ENCODE assay signal across 8 mouse cellular contexts in the genomic region with DNA sequence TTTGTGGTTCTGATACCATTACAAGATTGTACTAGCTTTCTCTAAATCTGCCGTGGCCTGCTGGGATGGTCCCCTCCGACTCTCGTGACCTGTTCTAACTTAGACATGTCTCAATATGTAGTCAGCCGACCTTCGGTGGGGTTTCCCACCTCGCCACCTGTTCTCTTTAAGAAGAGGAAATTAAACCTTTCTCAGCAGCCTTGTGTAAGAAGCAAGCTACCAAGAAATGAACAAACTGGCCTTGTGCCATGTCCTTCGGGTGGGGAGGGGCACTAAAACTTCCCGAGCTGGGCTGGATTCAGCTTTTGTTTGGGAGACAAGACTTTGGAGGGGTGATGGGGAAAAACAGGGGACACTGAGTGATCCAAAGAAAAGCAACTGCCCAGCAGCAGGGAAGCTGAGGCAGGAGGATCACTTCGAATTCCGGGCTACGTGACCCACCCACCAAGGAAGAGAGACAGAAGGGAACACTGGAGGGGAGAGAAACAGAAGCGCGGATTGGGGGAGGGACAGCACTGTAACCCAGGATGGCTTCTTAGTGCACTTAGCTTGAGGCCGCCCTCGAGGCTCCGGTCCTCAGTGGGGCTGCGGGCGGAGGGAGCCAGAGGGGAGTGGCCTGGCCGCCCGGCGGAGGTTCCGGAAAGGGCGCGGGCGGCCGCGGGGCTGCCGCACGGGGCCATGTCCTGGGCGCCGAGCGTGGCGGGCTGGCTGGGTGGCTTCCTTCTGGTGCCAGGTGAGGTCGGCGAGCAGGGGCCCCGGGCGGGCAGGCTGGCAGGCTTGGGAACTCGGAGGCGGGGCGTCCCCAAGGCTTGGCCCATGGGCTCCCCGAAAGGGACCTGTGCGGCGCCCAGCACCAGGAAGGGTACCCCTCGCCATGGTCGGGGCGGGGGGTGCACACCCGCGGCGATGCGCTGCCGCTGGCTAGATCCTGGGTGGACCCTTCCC. TPM values are rescaled to one million over a fixed set of nuclear protein-coding genes. Genes with fewer than 3 reads are reported as not detected.
DNase-seq lines count a peak whose midpoint lies in the region; ATAC-seq and TF ChIP-seq lines count a peak whose summit lies in the region.

Il10rb (plus strand) TSS at position 525 of the 945 bp plus-strand sequence.

- peak; percentile 86 for TF ChIP-seq EP300 in CH12.LX (IDR thresholded peaks at IDR 0.05; ENCODE audit: low read length)

- peak within 1 kb of the TSS; percentile 92 for H3K27ac ChIP-seq in CH12.LX (ENCODE audit: insufficient read depth, low read depth)
- no peak within 1 kb of the TSS; the same call in 1 of the 2 replicates for H3K27ac ChIP-seq in forebrain, embryonic 13.5 days
- H3K27ac ChIP-seq in heart, embryonic 16.5 days (ENCODE audit: low read length) = peak within 1 kb of the TSS; percentile 95
- peak within 1 kb of the TSS; percentile 4; the same call in 1 of the 2 replicates for H3K27ac ChIP-seq in neural tube, embryonic 14.5 days (ENCODE audit: low read depth, low read length)

- H3K9me3 ChIP-seq in CH12.LX (replicated peaks; ENCODE audit: low read length) = no peaks in the 10 kb centered on the region
- no peaks in the 10 kb centered on the region for H3K9me3 ChIP-seq in forebrain, embryonic 13.5 days (replicated peaks)
- H3K9me3 ChIP-seq in heart, embryonic 16.5 days (replicated peaks; ENCODE audit: control insufficient read depth, low read length) = no peaks in the 10 kb centered on the region
- no peaks in the 10 kb centered on the region for H3K9me3 ChIP-seq in neural tube, embryonic 14.5 days (ENCODE audit: control insufficient read depth, low read length)

- TF ChIP-seq POLR2A in CH12.LX (IDR thresholded peaks at IDR 0.05; ENCODE audit: low read depth, low read length) = peak; percentile 82
- peak; percentile 45; the same call in 1 of the 2 replicates for TF ChIP-seq POLR2A in lung, adult 2 months (IDR thresholded peaks at IDR 0.05; ENCODE audit: borderline replicate concordance, extremely low read depth, low read depth, low read length)

- H3K4me1 ChIP-seq in CH12.LX (ENCODE audit: control insufficient read depth in 1 of 2, insufficient read depth in 2 of 2) = peaks cover 20 to 73% of the 10 kb centered on the region in 2 experiments
- H3K4me1 ChIP-seq in forebrain, embryonic 13.5 days = peaks cover 14% of the 10 kb centered on the region
- H3K4me1 ChIP-seq in heart, embryonic 16.5 days (ENCODE audit: control insufficient read depth, insufficient read depth, low read length) = peaks cover 30% of the 10 kb centered on the region
- peaks cover 9% of the 10 kb centered on the region for H3K4me1 ChIP-seq in lung, adult 2 months (ENCODE audit: control insufficient read depth, insufficient read depth, low read length)
- no peaks in the 10 kb centered on the region; the same call in 1 of the 2 replicates for H3K4me1 ChIP-seq in neural tube, embryonic 14.5 days (ENCODE audit: control insufficient read depth, insufficient read depth, low read length)

- peak; percentile 89 for DNase-seq in CH12.LX (ENCODE audit: extremely low read depth)
- peak; percentile 47 for DNase-seq in c-Kit-positive CD71-negative TER-119-negative erythroid progenitor cells, embryonic 14.5 days (ENCODE audit: low read depth)
- DNase-seq in kidney, postnatal 25 days = peak; percentile 81 to 92
- DNase-seq in lung, adult 2 months = peak; percentile 79
- peak; percentile 62 for DNase-seq in testis, postnatal 14 days (ENCODE audit: low spot score)

- in situ Hi-C loops in CH12.LX (cut with MboI; ENCODE audit: low pct_ligation_motif_present, low pct_unique_long_range_greater_than_20kb, low sequenced_read_pairs) = no loop called here

- H3K9ac ChIP-seq in CH12.LX (ENCODE audit: insufficient read depth, low read depth) = peak within 1 kb of the TSS; percentile 88
- H3K9ac ChIP-seq in forebrain, embryonic 13.5 days = peak within 1 kb of the TSS; percentile 81
- peak within 1 kb of the TSS; percentile 98 for H3K9ac ChIP-seq in heart, embryonic 16.5 days (ENCODE audit: low read length)
- H3K9ac ChIP-seq in neural tube, embryonic 14.5 days (replicated peaks; ENCODE audit: low read depth, low read length) = peak within 1 kb of the TSS; percentile 76

- H3K27me3 ChIP-seq in CH12.LX (replicated peaks) = no peaks in the 10 kb centered on the region
- H3K27me3 ChIP-seq in forebrain, embryonic 13.5 days = no peaks in the 10 kb centered on the region
- no peaks in the 10 kb centered on the region for H3K27me3 ChIP-seq in heart, embryonic 16.5 days (ENCODE audit: control insufficient read depth, insufficient read depth, low read length)
- no peaks in the 10 kb centered on the region for H3K27me3 ChIP-seq in neural tube, embryonic 14.5 days (ENCODE audit: control insufficient read depth, insufficient read depth, low read length)

- H3K79me2 ChIP-seq in CH12.LX (replicated peaks; ENCODE audit: control insufficient read depth, extremely low read depth, insufficient read depth, poor library complexity, severe bottlenecking) = peaks cover 4% of the 10 kb centered on the region

- TF ChIP-seq CTCF in CH12.LX (conservative IDR thresholded peaks at IDR 0.05 in 1 of 2, IDR thresholded peaks at IDR 0.05 in 1 of 2; ENCODE audit: low read depth in 2 of 2, low read length in 2 of 2) = no peak
- TF ChIP-seq CTCF in lung, adult 2 months (IDR thresholded peaks at IDR 0.05; ENCODE audit: insufficient read depth, low read length) = no peak

- H3K36me3 ChIP-seq in CH12.LX (replicated peaks in 1 of 2; ENCODE audit: control insufficient read depth in 1 of 2, insufficient read depth in 1 of 2, low read length in 1 of 2) = peaks cover 25 to 67% of the 10 kb centered on the region in 2 experiments
- peaks cover 14% of the 10 kb centered on the region for H3K36me3 ChIP-seq in forebrain, embryonic 13.5 days (ENCODE audit: poor library complexity, severe bottlenecking)
- peaks cover 16% of the 10 kb centered on the region; the same call in 1 of the 2 replicates for H3K36me3 ChIP-seq in heart, embryonic 16.5 days (ENCODE audit: control insufficient read depth, insufficient read depth)
- H3K36me3 ChIP-seq in neural tube, embryonic 14.5 days (ENCODE audit: control insufficient read depth, insufficient read depth, low read length) = no peaks in the 10 kb centered on the region

- dilution Hi-C loops in CH12.LX (cut with MboI; ENCODE audit: extremely low pct_ligation_motif_present, extremely low pct_unique_long_range_greater_than_20kb, low sequenced_read_pairs) = no loop called here

- ATAC-seq in forebrain, embryonic 13.5 days = peak; percentile 87
- ATAC-seq in heart, embryonic 16.5 days (replicated peaks; ENCODE audit: extremely low read depth, insufficient read depth, low FRiP score) = peak; percentile 91
- ATAC-seq in neural tube, embryonic 14.5 days (ENCODE audit: low read depth) = peak; percentile 80; the same call in 1 of the 2 replicates

- H3K4me3 ChIP-seq in CH12.LX (replicated peaks in 1 of 3; ENCODE audit: low read depth in 2 of 3, low read length in 2 of 3, poor library complexity in 1 of 3) = peak within 1 kb of the TSS; percentile 50 to 83 (median 76)
- peak within 1 kb of the TSS; percentile 58 for H3K4me3 ChIP-seq in forebrain, embryonic 13.5 days
- H3K4me3 ChIP-seq in heart, embryonic 16.5 days (ENCODE audit: low read length) = peak within 1 kb of the TSS; percentile 86
- H3K4me3 ChIP-seq in lung, adult 2 months (replicated peaks; ENCODE audit: extremely low read depth, low read depth, low read length) = peak within 1 kb of the TSS; percentile 77
- H3K4me3 ChIP-seq in neural tube, embryonic 14.5 days (ENCODE audit: low read depth, low read length) = peak within 1 kb of the TSS; percentile 54

- whole genome bisulfite sequencing in forebrain, embryonic 13.5 days = 6% methylated on average over 49 of the region's 51 CpGs
- whole genome bisulfite sequencing in heart, embryonic 16.5 days = 3% methylated on average over 50 of the region's 51 CpGs
- 1% methylated on average over 50 of the region's 51 CpGs for WGBS in lung, adult 2 months
- WGBS in neural tube, embryonic 14.5 days = 5% methylated on average over 51 of the region's 51 CpGs

- H3K4me2 ChIP-seq in CH12.LX (ENCODE audit: insufficient read depth, low read depth, poor library complexity, severe bottlenecking) = peak within 1 kb of the TSS; percentile 98
- peak within 1 kb of the TSS; percentile 92 for H3K4me2 ChIP-seq in forebrain, embryonic 13.5 days
- H3K4me2 ChIP-seq in heart, embryonic 16.5 days (ENCODE audit: low read depth, low read length) = peak within 1 kb of the TSS; percentile 85
- peak within 1 kb of the TSS; percentile 95 for H3K4me2 ChIP-seq in neural tube, embryonic 14.5 days (ENCODE audit: low read depth, low read length)

- TF ChIP-seq RAD21 in CH12.LX (IDR thresholded peaks at IDR 0.05; ENCODE audit: low read depth, low read length) = no peak

TF ChIP-seq in CH12.LX, 34 proteins besides CTCF, POLR2A, EP300 and RAD21 (continues in another document):
- TF ChIP-seq RCOR1 (conservative IDR thresholded peaks at IDR 0.05; ENCODE audit: low read depth, low read length) (peak; percentile 56; the same call in 1 of the 2 replicates), MYC (IDR thresholded peaks at IDR 0.05; ENCODE audit: low read depth, low read length) (peak; percentile 17; the same call in 1 of the 2 replicates), BHLHE40 (IDR thresholded peaks at IDR 0.05; ENCODE audit: low read depth, low read length) (peak; percentile 100), SIN3A (IDR thresholded peaks at IDR 0.05; ENCODE audit: low read length) (peak; percentile 85), ETS1 (conservative IDR thresholded peaks at IDR 0.05; ENCODE audit: low read depth, low read length) (peak; percentile 99), CHD2 (IDR thresholded peaks at IDR 0.05; ENCODE audit: low read length) (peak; percentile 59), MXI1 (IDR thresholded peaks at IDR 0.05; ENCODE audit: low read depth, low read length) (no peak; the same call in 1 of the 2 replicates), MAZ (IDR thresholded peaks at IDR 0.05; ENCODE audit: low read depth, low read length) (no peak), USF2 (conservative IDR thresholded peaks at IDR 0.05; ENCODE audit: low read depth, low read length) (no peak), ZC3H11A (IDR thresholded peaks at IDR 0.05; ENCODE audit: low read depth, low read length) (no peak), ELF1 (IDR thresholded peaks at IDR 0.05; ENCODE audit: low read depth, low read length) (peak; percentile 72), JUN (IDR thresholded peaks at IDR 0.05; ENCODE audit: insufficient read depth, low read depth, low read length) (0 out of 2 replicates have a peak, but pooled peaks have one; percentile 34), ZKSCAN1 (IDR thresholded peaks at IDR 0.05; ENCODE audit: borderline replicate concordance, low read depth, low read length) (no peak)

RNA-seq across cellular contexts. Expression of gene Il10rb, which starts in this region (rescaled TPM):
- total RNA-seq in CH12.LX (2012; rRNA removed) = 27.5 and 32.1 TPM in 2 replicates
- total RNA-seq in CH12.LX (2014; rRNA removed) = 34.8 and 36.1 TPM in 2 replicates
- 35.6 and 37.9 TPM in 2 replicates for polyA plus RNA-seq in CH12.LX (2012; ENCODE audit: insufficient read length, low read depth)
- 5.9 TPM in 2 replicates for polyA plus RNA-seq in forebrain, embryonic 13.5 days (2015; fragmentation: Nextera tagmentation; extraction: Ambion mirVana)
- 71.3 and 75.1 TPM in 2 replicates for polyA plus RNA-seq in heart, embryonic 16.5 days (2015; fragmentation: Nextera tagmentation; extraction: Ambion mirVana)
- 46.5 and 53.1 TPM in 2 replicates for polyA plus RNA-seq in lung, adult 2 months (2012; rRNA removed)
- 7.1 and 13.7 TPM in 2 replicates for polyA plus RNA-seq in neural tube, embryonic 14.5 days (2014; fragmentation: Nextera tagmentation; extraction: Ambion mirVana)
